Mouse (Mus musculus): ENCODE data around the gene A230072I06Rik.

A230072I06Rik gene

DNA sequence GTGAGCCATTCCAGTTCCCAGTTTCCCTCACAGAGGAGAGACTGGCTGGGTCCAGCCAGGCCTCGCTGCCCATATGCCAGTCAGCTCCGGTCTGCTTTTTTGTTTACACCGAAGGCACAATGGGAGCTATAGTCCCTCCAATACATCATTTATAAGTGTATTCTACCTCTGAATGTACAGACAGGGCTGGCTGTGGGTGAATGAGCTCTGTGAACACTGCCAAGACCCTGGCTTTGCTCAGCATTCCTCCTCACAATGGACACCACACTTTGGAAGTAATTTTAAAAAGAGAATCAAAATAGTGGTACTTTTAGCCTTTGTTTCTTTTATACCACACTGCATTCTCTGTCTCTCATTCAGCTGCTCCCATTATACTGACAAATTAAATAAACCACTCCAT lies 44.6 kb downstream of the A230072I06Rik start:
- no peak for DNase-seq (ENCODE audit: low read depth, low spot score)

DNA sequence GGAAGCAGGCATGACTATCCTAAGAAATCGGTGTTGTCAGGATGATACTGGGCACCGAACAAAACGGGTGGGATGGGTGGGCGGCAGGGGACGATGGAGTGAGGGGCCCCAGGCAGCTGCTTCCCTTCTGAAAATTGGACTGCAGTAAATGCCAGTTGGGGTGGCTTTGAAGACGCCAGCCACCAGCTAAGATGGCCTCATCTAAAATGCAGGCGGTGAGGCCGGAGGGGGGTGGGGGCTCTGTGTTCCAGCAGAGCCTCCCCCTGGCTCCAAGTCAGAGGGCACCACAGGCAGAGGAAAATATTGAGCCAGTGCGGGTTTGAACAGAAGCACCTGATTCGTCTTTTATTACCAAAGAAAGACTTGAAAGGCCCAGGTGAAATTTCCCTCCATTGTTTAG lies 45.9 kb downstream of the A230072I06Rik start:
- no peak for DNase-seq (ENCODE audit: low read depth, low spot score)

DNA sequence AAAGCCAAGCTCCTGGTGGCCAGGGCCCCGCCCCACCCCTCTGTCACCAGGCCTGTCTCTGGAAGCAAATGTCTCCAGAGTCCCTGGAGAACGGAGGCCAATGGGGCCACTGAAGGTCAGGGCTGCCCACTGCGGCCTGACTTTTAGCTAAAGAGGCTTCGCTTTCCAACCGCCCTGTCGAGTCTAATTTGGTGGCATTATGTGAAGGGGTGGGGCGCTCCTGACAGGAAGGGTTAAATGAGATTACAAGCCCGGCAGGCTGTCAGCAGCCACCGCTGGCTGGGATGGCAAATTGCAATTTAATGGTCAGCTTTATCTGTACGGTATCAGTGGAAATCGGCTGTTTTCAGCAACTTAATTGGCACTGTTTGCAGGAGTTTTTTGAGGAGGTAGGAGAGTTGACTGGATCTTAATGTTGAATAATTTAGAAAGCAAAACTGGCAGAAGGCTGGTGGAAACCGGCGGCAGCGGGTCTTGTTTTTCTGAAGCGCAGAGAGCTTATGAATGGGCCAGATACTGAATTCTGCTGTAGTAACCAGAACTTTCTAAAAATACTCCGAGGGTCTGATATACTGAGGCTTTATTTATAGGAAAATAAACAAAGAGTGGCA lies 46.5 kb downstream of the A230072I06Rik start:
- no peak for DNase-seq (ENCODE audit: low read depth, low spot score)

DNA sequence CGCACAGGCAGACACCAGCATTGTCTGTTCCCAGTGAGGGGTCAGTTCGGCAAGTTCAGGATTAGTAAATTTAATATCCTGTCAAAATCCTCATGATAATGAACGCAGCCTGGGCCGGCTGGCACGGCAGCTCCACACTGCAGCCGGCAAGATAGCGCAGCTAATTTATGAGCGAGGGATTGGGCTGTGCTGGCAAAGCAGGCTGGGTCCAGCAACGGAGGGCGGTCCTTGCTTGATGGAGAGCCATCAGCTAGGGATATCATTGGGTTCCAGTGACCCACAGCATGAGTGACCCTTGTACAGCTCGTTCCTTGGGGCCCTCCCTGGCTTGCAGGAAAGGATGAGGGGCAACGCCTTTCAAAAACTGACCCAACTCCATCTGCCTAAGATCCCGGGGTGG lies 48.6 kb downstream of the A230072I06Rik start:
- DNase-seq (ENCODE audit: low read depth, low spot score): no peak

DNA sequence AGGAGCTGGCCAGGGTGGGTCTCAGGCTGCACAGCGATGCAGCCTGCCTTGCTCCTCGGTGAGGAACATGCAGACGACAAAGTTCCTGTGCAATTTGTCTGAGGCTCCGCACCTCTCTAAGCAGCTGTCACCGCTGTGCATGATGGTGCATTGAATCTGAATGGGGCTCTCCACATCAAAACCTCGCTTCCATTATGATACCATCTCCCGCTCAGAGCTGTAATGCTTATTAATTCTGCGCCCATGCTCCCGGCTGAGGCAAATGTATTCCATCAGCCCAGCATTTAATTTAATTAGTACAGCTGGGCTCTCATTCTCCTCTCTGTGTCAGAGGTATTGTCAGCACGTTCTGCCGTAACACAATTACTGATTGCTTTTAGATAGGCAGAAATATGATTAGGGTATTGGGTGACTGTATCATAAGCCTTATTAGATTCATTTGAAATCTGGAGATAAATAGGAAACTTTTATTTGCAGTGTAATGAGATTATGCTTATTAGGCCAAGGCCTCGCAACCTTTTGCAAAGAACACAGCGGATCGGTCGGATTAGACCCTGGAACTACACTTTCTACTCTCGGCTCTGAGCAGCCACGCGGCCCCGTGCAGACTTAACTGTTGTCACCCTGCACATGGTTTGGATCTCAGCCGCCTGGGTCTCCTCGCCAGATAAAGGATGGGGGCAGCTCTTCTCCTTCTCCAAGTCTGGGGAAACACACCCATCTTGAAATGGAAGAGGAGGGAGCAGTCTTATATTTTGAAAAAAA lies 49.3 kb downstream of the A230072I06Rik start:
- DNase-seq (ENCODE audit: low read depth, low spot score): no peak

DNA sequence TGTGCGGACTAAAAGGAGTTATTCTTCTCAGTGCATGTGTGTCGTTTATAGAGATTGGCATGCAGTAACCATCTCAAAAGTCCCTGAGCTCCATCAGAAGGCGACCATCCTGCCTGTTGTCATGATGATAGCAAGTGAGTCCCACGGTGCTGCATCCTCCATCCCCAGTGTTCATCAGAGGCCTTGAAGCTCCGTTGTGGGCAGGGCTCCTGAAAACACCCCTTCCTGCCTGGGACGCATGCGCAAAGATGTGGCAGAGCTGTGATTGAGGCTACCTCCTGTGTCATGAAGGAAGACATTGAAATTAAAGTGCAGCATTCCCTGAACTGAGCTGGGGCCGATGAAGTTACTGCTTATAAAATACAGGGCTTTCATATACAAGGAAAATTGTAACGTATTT lies 49.9 kb downstream of the A230072I06Rik start:
- DNase-seq (ENCODE audit: low read depth, low spot score): no peak

DNA sequence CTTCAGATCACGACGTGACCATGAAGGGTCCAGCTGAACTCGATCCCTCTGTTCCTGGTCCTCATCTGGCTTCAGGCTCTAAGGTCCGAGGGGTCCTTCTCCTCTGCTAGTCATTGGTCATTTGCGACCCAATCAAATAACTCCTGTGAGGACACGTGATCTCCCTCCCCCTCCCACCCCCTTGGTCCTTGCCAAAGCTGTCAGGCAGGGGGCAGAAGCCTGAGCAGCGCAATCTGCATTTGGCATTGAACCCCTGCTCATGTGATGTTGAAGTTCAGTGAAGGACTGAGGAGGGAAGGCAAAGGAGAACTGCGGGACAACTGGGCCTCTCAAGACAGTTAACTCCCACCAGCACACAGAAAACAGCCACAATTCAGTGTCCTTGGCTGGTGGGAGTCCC lies 51.4 kb downstream of the A230072I06Rik start:
- no peak for DNase-seq (ENCODE audit: low read depth, low spot score)

Data from retina, adult 2 months (tissue).